Mouse (Mus musculus): ENCODE results near the gene Slc30a7. TPM values are rescaled to one million over a fixed set of nuclear protein-coding genes. Genes with fewer than 3 reads are reported as not detected.

The Slc30a7 gene
- polyA plus RNA-seq, 1 experiment from 2014 or later: 19.8 TPM

DNA sequence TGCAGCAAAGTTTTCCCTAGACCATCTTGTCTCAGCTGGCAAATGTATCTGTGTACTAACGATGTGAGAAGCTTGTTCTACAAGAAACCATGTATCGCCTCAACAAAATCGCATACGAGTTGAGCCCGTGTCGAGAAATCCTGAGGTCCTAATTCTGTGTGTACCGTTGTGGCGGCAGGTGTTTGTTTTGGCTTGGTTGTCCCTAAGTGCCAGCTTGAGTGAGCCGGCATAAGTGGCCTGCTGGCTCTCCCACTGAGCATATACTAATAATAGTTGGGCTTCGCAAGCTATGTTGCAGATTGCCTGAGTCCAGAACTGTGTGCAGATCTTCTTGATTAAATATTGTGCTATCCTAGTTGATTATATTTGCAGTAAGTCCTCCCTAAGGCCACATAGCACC, 18.5 kb upstream of the Slc30a7 start:
- H3K9ac ChIP-seq (ENCODE audit: low read depth, low read length): no peak overlapping the region
- WGBS (ENCODE audit: insufficient replicate concordance): 83% methylated on average over 10 of the region's 10 CpGs
- H3K4me1 ChIP-seq (ENCODE audit: control insufficient read depth, insufficient read depth, low read length): no peaks in the 10 kb centered on the region
- 0 out of 2 replicates have a peak, but pooled peaks cover 4% of the 10 kb centered on the region for H3K36me3 ChIP-seq (ENCODE audit: control insufficient read depth, insufficient read depth, low read length)
- no peak for ATAC-seq (replicated peaks; ENCODE audit: insufficient number of reproducible peaks, low FRiP score, low TSS enrichment)
- no peak overlapping the region for H3K4me3 ChIP-seq (ENCODE audit: low read depth, low read length)
- H3K27ac ChIP-seq (ENCODE audit: low read depth, low read length): no peak overlapping the region
- H3K9me3 ChIP-seq (replicated peaks; ENCODE audit: control insufficient read depth, low read length): no peaks in the 10 kb centered on the region
- H3K27me3 ChIP-seq (ENCODE audit: control insufficient read depth, insufficient read depth, low read length): no peaks in the 10 kb centered on the region
- H3K4me2 ChIP-seq: no peak overlapping the region

DNA sequence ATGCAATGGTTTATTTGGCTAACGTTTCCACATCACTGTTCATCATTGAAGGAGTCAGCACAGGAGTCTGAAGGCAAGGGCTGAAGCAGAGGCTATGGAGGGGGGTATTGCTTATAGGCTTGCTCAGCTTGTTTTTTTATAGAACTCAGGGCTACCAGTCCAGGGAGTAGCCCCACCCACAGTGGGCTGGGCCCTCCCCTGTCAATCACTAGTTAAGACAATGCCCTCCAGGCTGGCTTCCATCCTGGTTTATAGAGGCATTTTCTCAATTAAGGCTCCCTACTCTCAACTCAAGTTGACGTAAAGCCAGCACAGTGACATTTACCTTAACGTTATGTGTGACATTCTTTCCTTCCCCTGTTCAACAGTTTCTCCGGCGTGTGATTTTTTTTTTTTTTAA, 17.5 kb upstream of the Slc30a7 start:
- no peak overlapping the region for H3K27ac ChIP-seq (ENCODE audit: low read depth, low read length)
- no peak overlapping the region for H3K9ac ChIP-seq (ENCODE audit: low read depth, low read length)
- ATAC-seq (replicated peaks; ENCODE audit: insufficient number of reproducible peaks, low FRiP score, low TSS enrichment): no peak
- no peaks in the 10 kb centered on the region for H3K4me1 ChIP-seq (ENCODE audit: control insufficient read depth, insufficient read depth, low read length)
- 77% methylated on average over 5 of the region's 5 CpGs for WGBS (ENCODE audit: insufficient replicate concordance)
- no peaks in the 10 kb centered on the region for H3K27me3 ChIP-seq (ENCODE audit: control insufficient read depth, insufficient read depth, low read length)
- no peak overlapping the region for H3K4me2 ChIP-seq
- no peaks in the 10 kb centered on the region for H3K9me3 ChIP-seq (replicated peaks; ENCODE audit: control insufficient read depth, low read length)
- no peak overlapping the region for H3K4me3 ChIP-seq (ENCODE audit: low read depth, low read length)
- H3K36me3 ChIP-seq (ENCODE audit: control insufficient read depth, insufficient read depth, low read length): 0 out of 2 replicates have a peak, but pooled peaks cover 4% of the 10 kb centered on the region

DNA sequence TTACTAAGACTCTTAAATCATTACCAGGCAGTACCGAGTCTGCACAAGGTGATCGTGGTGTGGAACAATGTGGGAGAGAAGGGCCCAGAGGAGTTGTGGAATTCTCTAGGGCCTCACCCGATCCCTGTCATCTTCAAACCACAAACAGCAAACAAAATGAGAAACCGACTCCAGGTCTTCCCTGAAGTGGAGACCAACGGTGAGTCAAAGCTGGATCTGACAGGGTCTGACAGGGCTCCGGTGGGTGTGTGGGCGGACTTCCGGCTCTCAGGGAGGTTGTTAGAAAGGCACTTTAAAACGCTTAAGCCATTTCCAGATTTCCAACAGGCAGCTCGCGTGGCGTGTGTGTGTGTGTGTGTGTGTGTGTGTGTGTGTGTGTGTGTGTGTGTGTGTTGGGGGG, 17.0 kb upstream of the Slc30a7 start:
- no peaks in the 10 kb centered on the region for H3K27me3 ChIP-seq (ENCODE audit: control insufficient read depth, insufficient read depth, low read length)
- H3K4me2 ChIP-seq: no peak overlapping the region
- no peak overlapping the region for H3K9ac ChIP-seq (ENCODE audit: low read depth, low read length)
- 0 out of 2 replicates have a peak, but pooled peaks cover 4% of the 10 kb centered on the region for H3K36me3 ChIP-seq (ENCODE audit: control insufficient read depth, insufficient read depth, low read length)
- no peak for ATAC-seq (replicated peaks; ENCODE audit: insufficient number of reproducible peaks, low FRiP score, low TSS enrichment)
- H3K4me3 ChIP-seq (ENCODE audit: low read depth, low read length): no peak overlapping the region
- no peak overlapping the region for H3K27ac ChIP-seq (ENCODE audit: low read depth, low read length)
- H3K4me1 ChIP-seq (ENCODE audit: control insufficient read depth, insufficient read depth, low read length): no peaks in the 10 kb centered on the region
- no peaks in the 10 kb centered on the region for H3K9me3 ChIP-seq (replicated peaks; ENCODE audit: control insufficient read depth, low read length)
- WGBS (ENCODE audit: insufficient replicate concordance): 82% methylated on average over 12 of the region's 12 CpGs

DNA sequence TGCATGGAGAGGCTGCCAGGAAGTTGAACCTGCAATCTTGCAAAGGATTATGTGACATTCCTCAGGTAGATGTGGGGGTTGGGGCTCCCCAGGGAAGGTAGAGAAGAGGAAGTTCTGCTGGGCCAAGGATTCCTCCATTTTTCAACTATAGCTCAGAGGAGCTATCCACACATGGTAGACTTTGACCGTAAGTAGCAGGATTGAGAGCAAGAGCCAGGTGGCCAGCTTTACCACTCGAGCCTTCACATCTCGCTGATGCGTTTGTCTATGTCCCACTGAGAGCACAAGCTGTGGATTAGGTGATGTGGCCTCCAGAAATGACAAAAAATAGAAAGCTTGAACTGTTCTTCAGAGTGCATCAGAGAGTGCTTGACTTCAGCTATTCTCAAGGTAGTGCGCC, 11.9 kb upstream of the Slc30a7 start:
- H3K9me3 ChIP-seq (replicated peaks; ENCODE audit: control insufficient read depth, low read length): no peaks in the 10 kb centered on the region
- no peak overlapping the region for H3K9ac ChIP-seq (ENCODE audit: low read depth, low read length)
- no peak overlapping the region for H3K4me3 ChIP-seq (ENCODE audit: low read depth, low read length)
- WGBS (ENCODE audit: insufficient replicate concordance): 85% methylated on average over 5 of the region's 5 CpGs
- no peak overlapping the region for H3K4me2 ChIP-seq
- 0 out of 2 replicates have a peak, but pooled peaks cover 2% of the 10 kb centered on the region for H3K27me3 ChIP-seq (ENCODE audit: control insufficient read depth, insufficient read depth, low read length)
- no peak overlapping the region for H3K27ac ChIP-seq (ENCODE audit: low read depth, low read length)
- H3K4me1 ChIP-seq (ENCODE audit: control insufficient read depth, insufficient read depth, low read length): no peaks in the 10 kb centered on the region
- H3K36me3 ChIP-seq (ENCODE audit: control insufficient read depth, insufficient read depth, low read length): no peaks in the 10 kb centered on the region
- no peak for ATAC-seq (replicated peaks; ENCODE audit: insufficient number of reproducible peaks, low FRiP score, low TSS enrichment)

GRCm38 (mm10) chr3:116018606-116019005, 11.4 kb upstream of the Slc30a7 start:
- Histone ChIP-seq H3K4me2 (no peak overlapping the region), H3K36me3 (ENCODE audit: control insufficient read depth, insufficient read depth, low read length) (no peaks in the 10 kb centered on the region), H3K27me3 (ENCODE audit: control insufficient read depth, insufficient read depth, low read length) (0 out of 2 replicates have a peak, but pooled peaks cover 2% of the 10 kb centered on the region), H3K27ac (ENCODE audit: low read depth, low read length) (no peak overlapping the region), H3K9me3 (replicated peaks; ENCODE audit: control insufficient read depth, low read length) (no peaks in the 10 kb centered on the region), H3K4me3 (ENCODE audit: low read depth, low read length) (no peak overlapping the region), H3K9ac (ENCODE audit: low read depth, low read length) (no peak overlapping the region), H3K4me1 (ENCODE audit: control insufficient read depth, insufficient read depth, low read length) (no peaks in the 10 kb centered on the region)
- 67% methylated on average over 4 of the region's 4 CpGs for WGBS (ENCODE audit: insufficient replicate concordance)
- ATAC-seq (replicated peaks; ENCODE audit: insufficient number of reproducible peaks, low FRiP score, low TSS enrichment): no peak

DNA sequence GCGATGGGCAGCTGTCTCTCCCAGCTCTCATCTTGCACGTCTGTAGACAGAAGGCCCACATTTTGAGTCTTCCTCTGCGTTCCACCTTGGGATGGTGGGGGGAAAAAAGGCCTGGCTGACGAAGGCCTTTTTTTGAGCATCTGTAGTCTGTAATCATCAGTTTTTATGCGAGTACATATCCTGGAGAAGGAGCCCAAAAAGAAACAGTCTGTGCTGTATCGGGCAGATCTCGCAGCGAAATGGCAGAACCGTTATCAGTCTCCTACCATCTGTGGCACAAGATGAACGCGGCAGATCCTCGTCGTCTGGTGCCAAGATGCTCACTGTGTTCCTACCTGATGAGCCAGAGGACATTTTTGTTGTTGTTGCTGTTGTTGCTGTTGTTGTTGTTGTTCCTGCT, 8.9 kb upstream of the Slc30a7 start:
- H3K9me3 ChIP-seq (replicated peaks; ENCODE audit: control insufficient read depth, low read length): no peaks in the 10 kb centered on the region
- H3K4me2 ChIP-seq: no peak overlapping the region
- no peaks in the 10 kb centered on the region for H3K4me1 ChIP-seq (ENCODE audit: control insufficient read depth, insufficient read depth, low read length)
- H3K36me3 ChIP-seq (ENCODE audit: control insufficient read depth, insufficient read depth, low read length): no peaks in the 10 kb centered on the region
- H3K9ac ChIP-seq (ENCODE audit: low read depth, low read length): no peak overlapping the region
- WGBS (ENCODE audit: insufficient replicate concordance): 91% methylated on average over 13 of the region's 13 CpGs
- no peak overlapping the region for H3K4me3 ChIP-seq (ENCODE audit: low read depth, low read length)
- H3K27ac ChIP-seq (ENCODE audit: low read depth, low read length): no peak overlapping the region
- ATAC-seq (replicated peaks; ENCODE audit: insufficient number of reproducible peaks, low FRiP score, low TSS enrichment): no peak
- H3K27me3 ChIP-seq (ENCODE audit: control insufficient read depth, insufficient read depth, low read length): 0 out of 2 replicates have a peak, but pooled peaks cover 2% of the 10 kb centered on the region

DNA sequence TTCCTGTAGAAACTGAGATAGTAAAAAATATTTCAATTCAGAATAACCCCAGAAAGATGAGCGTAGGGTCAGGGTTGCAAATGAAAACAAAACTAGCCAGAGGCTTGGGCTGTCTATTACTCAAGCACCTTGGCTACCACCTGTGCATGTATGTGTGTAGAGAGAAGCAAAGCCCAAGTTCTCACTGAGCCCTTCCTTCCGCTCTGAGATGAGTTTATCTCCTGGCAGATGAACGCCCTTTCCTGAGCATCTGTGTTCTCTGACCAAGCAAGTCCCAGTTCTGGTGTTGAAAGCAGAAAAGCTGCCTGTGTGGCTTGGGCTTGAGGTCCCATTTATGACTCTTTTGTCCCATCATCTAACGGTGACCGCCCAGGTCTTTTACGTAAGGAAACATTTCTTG, 7.7 kb upstream of the Slc30a7 start:
- no peaks in the 10 kb centered on the region for H3K36me3 ChIP-seq (ENCODE audit: control insufficient read depth, insufficient read depth, low read length)
- no peak for ATAC-seq (replicated peaks; ENCODE audit: insufficient number of reproducible peaks, low FRiP score, low TSS enrichment)
- no peak overlapping the region for H3K9ac ChIP-seq (ENCODE audit: low read depth, low read length)

GRCm38 (mm10) chr3:116009622-116010344, 2.6 kb upstream of the Slc30a7 start:
- Histone ChIP-seq H3K9me3 (replicated peaks; ENCODE audit: control insufficient read depth, low read length) (no peaks in the 10 kb centered on the region), H3K9ac (ENCODE audit: low read depth, low read length) (no peak overlapping the region), H3K36me3 (ENCODE audit: control insufficient read depth, insufficient read depth, low read length) (no peaks in the 10 kb centered on the region), H3K27ac (ENCODE audit: low read depth, low read length) (no peak overlapping the region), H3K4me2 (no peak overlapping the region), H3K4me1 (ENCODE audit: control insufficient read depth, insufficient read depth, low read length) (peaks cover 9% of the 10 kb centered on the region; the same call in 1 of the 2 replicates), H3K4me3 (ENCODE audit: low read depth, low read length) (no peak overlapping the region), H3K27me3 (ENCODE audit: control insufficient read depth, insufficient read depth, low read length) (0 out of 2 replicates have a peak, but pooled peaks cover 2% of the 10 kb centered on the region)
- WGBS (ENCODE audit: insufficient replicate concordance): 85% methylated on average over 17 of the region's 17 CpGs
- no peak for ATAC-seq (replicated peaks; ENCODE audit: insufficient number of reproducible peaks, low FRiP score, low TSS enrichment)

More for the DNA sequence above, 7.7 kb upstream of the Slc30a7 start:
- Histone ChIP-seq H3K27me3 (ENCODE audit: control insufficient read depth, insufficient read depth, low read length) (0 out of 2 replicates have a peak, but pooled peaks cover 2% of the 10 kb centered on the region), H3K9me3 (replicated peaks; ENCODE audit: control insufficient read depth, low read length) (no peaks in the 10 kb centered on the region), H3K4me1 (ENCODE audit: control insufficient read depth, insufficient read depth, low read length) (no peaks in the 10 kb centered on the region), H3K4me3 (ENCODE audit: low read depth, low read length) (no peak overlapping the region), H3K4me2 (no peak overlapping the region), H3K27ac (ENCODE audit: low read depth, low read length) (no peak overlapping the region)
- 80% methylated on average over 6 of the region's 6 CpGs for WGBS (ENCODE audit: insufficient replicate concordance)
